Mouse (Mus musculus): ENCODE measurements around the gene Rnf41.

DNA sequence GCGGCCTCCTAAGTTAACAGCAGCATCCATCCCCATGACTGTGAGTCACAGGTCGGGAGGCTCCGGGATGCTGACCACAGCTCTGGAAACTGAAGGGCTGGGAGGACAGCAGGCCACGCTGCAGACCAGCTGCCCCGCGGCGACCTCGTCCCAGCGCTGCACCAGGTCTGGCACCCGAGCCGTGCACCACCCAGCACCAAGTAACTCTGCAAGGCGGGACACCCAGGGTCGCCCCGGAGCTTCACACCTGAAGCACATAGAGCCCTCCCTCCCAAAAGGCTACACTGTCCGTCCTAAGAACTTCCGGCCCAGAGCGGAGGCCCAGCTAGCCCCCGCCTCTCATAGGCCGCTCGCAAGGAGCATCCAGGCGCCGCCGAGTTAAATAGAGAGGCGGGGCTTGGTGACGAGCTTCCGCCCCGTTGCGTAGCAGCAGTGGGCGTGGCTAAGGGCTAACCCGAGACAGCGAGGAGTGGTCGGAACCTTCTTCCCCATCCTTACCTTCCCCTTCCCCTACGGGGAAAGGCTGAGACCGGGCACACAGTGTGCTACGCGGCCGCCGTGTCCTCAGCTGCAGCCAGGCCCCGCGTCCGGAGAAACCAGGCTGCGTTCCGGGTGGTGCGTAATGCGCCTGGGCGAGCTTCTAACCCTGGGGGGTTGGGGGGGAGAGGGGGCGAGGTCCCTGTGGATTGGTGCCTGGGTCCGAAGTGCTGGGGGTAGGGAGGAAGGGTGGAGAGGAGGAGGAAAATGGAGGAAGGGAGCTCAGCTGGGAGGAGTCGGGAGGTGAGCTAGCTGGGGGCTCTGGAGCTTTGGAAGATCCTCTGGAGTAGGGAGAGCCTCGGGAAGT is at the start of gene Rnf41, which contains the start of gene Nabp2:
- TF ChIP-seq CTCF (IDR thresholded peaks at IDR 0.05; ENCODE audit: low read depth), result no peak
- no peak for TF ChIP-seq EP300 (IDR thresholded peaks at IDR 0.05; ENCODE audit: low read depth)

Measured in heart, postnatal 0 days (tissue).